Mouse (Mus musculus): ENCODE measurements around the gene Slc39a11.
"Not testable (repeated sequence)": the region's sequence is repeated elsewhere in the genome, so short reads cannot be mapped to it uniquely, and the experiment has no call there.

Gene Slc39a11

GRCm38 (mm10) chr11:113667122-113667521 is 17.2 kb upstream of the Slc39a11 start:
- DNase-seq (ENCODE audit: low spot score in 2 of 2): no peak

GRCm38 (mm10) chr11:113666648-113667047 is 16.8 kb upstream of the Slc39a11 start:
- no peak for DNase-seq (ENCODE audit: low spot score in 2 of 2)

GRCm38 (mm10) chr11:113666205-113666604 is 16.3 kb upstream of the Slc39a11 start:
- no peak for DNase-seq (ENCODE audit: low spot score in 2 of 2)

GRCm38 (mm10) chr11:113664279-113664678 is 14.4 kb upstream of the Slc39a11 start:
- no peak for DNase-seq (ENCODE audit: low spot score in 2 of 2)

GRCm38 (mm10) chr11:113661835-113662351 is 12.0 kb upstream of the Slc39a11 start:
- DNase-seq (ENCODE audit: low spot score in 2 of 2): no peak

GRCm38 (mm10) chr11:113660940-113661339 is 11.1 kb upstream of the Slc39a11 start:
- no peak for DNase-seq (ENCODE audit: low spot score in 2 of 2)

- not testable (repeated sequence) for DNase-seq (ENCODE audit: low spot score in 2 of 2)
These were observed 10.3 kb upstream of the Slc39a11 start for GRCm38 (mm10) chr11:113660213-113660612.

GRCm38 (mm10) chr11:113658763-113659162 is 8.9 kb upstream of the Slc39a11 start:
- no peak for DNase-seq (ENCODE audit: low spot score in 2 of 2)

GRCm38 (mm10) chr11:113658319-113658718 is 8.4 kb upstream of the Slc39a11 start:
- DNase-seq (ENCODE audit: low spot score in 2 of 2): no peak

- no peak for DNase-seq (ENCODE audit: low spot score in 2 of 2)
These were observed 7.3 kb upstream of the Slc39a11 start for GRCm38 (mm10) chr11:113657221-113657620.

GRCm38 (mm10) chr11:113656511-113656932 is 6.6 kb upstream of the Slc39a11 start:
- no peak for DNase-seq (ENCODE audit: low spot score in 2 of 2)

GRCm38 (mm10) chr11:113654561-113655270 is 4.8 kb upstream of the Slc39a11 start:
- DNase-seq (ENCODE audit: low spot score in 2 of 2): no peak

GRCm38 (mm10) chr11:113654105-113654504 is 4.2 kb upstream of the Slc39a11 start:
- no peak for DNase-seq (ENCODE audit: low spot score in 2 of 2)

GRCm38 (mm10) chr11:113652516-113652915 is 2.6 kb upstream of the Slc39a11 start:
- DNase-seq (ENCODE audit: low spot score in 2 of 2): no peak

- DNase-seq (ENCODE audit: low spot score in 2 of 2): no peak
These were observed 2.0 kb upstream of the Slc39a11 start for GRCm38 (mm10) chr11:113651907-113652273.

- DNase-seq (ENCODE audit: low spot score in 2 of 2): no peak
These were observed 1.5 kb upstream of the Slc39a11 start for GRCm38 (mm10) chr11:113651206-113651906.

GRCm38 (mm10) chr11:113648690-113649352 is 1.1 kb downstream of the Slc39a11 start, which contains the start of gene Cog1:
Gene Cog1, plus strand, starts transcription at chr11:113649169.
- no peak for DNase-seq (ENCODE audit: low spot score in 2 of 2)

- DNase-seq (ENCODE audit: low spot score in 2 of 2): peak; percentile 73 to 74
These were observed 1.7 kb downstream of the Slc39a11 start for GRCm38 (mm10) chr11:113648152-113648551.

- no peak for DNase-seq (ENCODE audit: low spot score in 2 of 2)
These were observed 4.7 kb downstream of the Slc39a11 start for GRCm38 (mm10) chr11:113645181-113645580.

- DNase-seq (ENCODE audit: low spot score in 2 of 2): no peak
These were observed 11.2 kb downstream of the Slc39a11 start for GRCm38 (mm10) chr11:113638680-113639079.

GRCm38 (mm10) chr11:113634699-113635121 is 15.2 kb downstream of the Slc39a11 start:
- DNase-seq (ENCODE audit: low spot score in 2 of 2): no peak

GRCm38 (mm10) chr11:113633398-113633797 is 16.5 kb downstream of the Slc39a11 start:
- DNase-seq (ENCODE audit: low spot score in 2 of 2): no peak
